Mouse (Mus musculus) liver, embryonic 14.5 days (tissue): Measurements from ENCODE around the gene Mcfd2.

Source experiments
- CTCF ChIP-seq: IDR thresholded peaks from 2 replicates; pipeline ENCODE4 v1.5.1; 2016; ENCODE audit warnings: antibody characterized with exemption, low read depth, control low read depth
- EP300 ChIP-seq: IDR thresholded peaks from 2 replicates; pipeline ENCODE4 v1.6.1; 2016; ENCODE audit warnings: antibody characterized with exemption, low read depth

- TF ChIP-seq CTCF: no peak
- no peak for TF ChIP-seq EP300
Measured at GRCm38 (mm10) chr17:87214523-87214922, 51.2 kb downstream of the Mcfd2 start.
